26 mouse cellular contexts compared by ENCODE assay signal in the genomic region with DNA sequence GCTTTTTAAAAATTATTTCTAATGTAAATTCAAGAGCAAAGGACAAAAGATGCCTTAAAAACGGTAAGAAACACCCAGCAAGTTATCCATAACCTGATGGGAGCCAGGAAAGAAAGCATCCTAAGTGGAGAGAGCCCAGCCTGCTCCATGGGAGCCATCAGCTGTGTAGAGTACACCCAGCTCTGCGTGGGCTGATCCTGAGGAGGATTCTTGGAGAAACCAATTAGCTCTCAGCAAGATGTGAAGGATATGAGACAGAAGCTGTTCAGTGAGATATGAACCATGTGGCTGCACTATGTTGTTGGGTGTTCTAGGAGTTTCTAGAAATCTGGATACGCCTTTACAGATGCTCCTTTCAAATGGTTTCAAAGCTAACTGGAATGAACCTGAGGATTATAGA. TPM values are rescaled to one million over a fixed set of nuclear protein-coding genes. Genes with fewer than 3 reads are reported as not detected.
A peak's percentile ranks its signal among the peaks of the same experiment; 100 is the strongest.
DNase-seq lines count a peak whose midpoint lies in the region; ATAC-seq and TF ChIP-seq lines count a peak whose summit lies in the region.
"Had no signal": no experiment of that assay in that cellular context is flagged by ENCODE, and none has a peak within 500 bp of the region (broad histone marks: within the 10 kb centered on the region; RNA-seq: fewer than 3 reads in every experiment).

No protein-coding gene starts in this region.

- no peaks in the 10 kb centered on the region for H3K9me3 ChIP-seq in liver, postnatal 0 days (ENCODE audit: low read length)
- H3K9me3 ChIP-seq: embryonic facial prominence, embryonic 15.5 days; forebrain, embryonic 10.5 days; hindbrain, embryonic 15.5 days; lung, embryonic 15.5 days; neural tube, embryonic 13.5 days had no signal

- no peak for TF ChIP-seq EP300 in liver, postnatal 0 days (IDR thresholded peaks at IDR 0.05; ENCODE audit: low read depth)

- ATAC-seq in liver, postnatal 0 days, result no peak
- no peak for ATAC-seq in erythroblast, adult 5-6 weeks (replicated peaks; ENCODE audit: low FRiP score, poor library complexity, severe bottlenecking)
- ATAC-seq: CD4-positive, CD25-positive, alpha-beta regulatory T cell, adult 4 months; forebrain, embryonic 16.5 days; midbrain, embryonic 16.5 days had no signal

- H3K4me2 ChIP-seq in liver, postnatal 0 days (ENCODE audit: low read depth, low read length), result no peak overlapping the region
- H3K4me2 ChIP-seq: embryonic facial prominence, embryonic 15.5 days; heart, embryonic 11.5 days; hindbrain, embryonic 15.5 days; lung, embryonic 15.5 days; neural tube, embryonic 13.5 days had no signal

- H3K36me3 ChIP-seq in liver, postnatal 0 days (replicated peaks; ENCODE audit: insufficient read depth, low read length), result no peaks in the 10 kb centered on the region

- no peaks in the 10 kb centered on the region for H3K4me1 ChIP-seq in liver, postnatal 0 days (ENCODE audit: insufficient read depth)
- H3K4me1 ChIP-seq: forebrain, embryonic 10.5 days; hindbrain, embryonic 15.5 days; lung, embryonic 15.5 days; neural tube, embryonic 13.5 days had no signal

- peak; percentile 68 for DNase-seq in heart, adult 11 months
- no peak for DNase-seq in heart, adult 8-10 months (ENCODE audit: low spot score)
- peak; percentile 74 for DNase-seq in brain, adult 2 months (ENCODE audit: low read depth, low spot score)
- peak; percentile 34 to 50 for DNase-seq in layer of hippocampus, postnatal 36 days
- peak; percentile 39 to 55 for DNase-seq in right cerebral cortex, postnatal 10 days (ENCODE audit: low spot score in 2 of 2)
- DNase-seq in cerebellum, postnatal 25 days, result no peak
- DNase-seq in liver, postnatal 0 days, result no peak
- DNase-seq: adrenal gland, postnatal 25 days; cerebellum, adult 9-10 months; gastrocnemius, adult 2 months; kidney, adult 9 months; kidney, postnatal 25 days; lung, postnatal 36 days; thymus, postnatal 25 days had no signal

- no peaks in the 10 kb centered on the region for H3K27me3 ChIP-seq in liver, postnatal 0 days (ENCODE audit: insufficient read depth, low read length)
- H3K27me3 ChIP-seq: embryonic facial prominence, embryonic 15.5 days; hindbrain, embryonic 15.5 days; lung, embryonic 15.5 days; neural tube, embryonic 13.5 days had no signal

- WGBS in liver, postnatal 0 days (ENCODE audit: insufficient replicate concordance), result 61% methylated on average over 3 of the region's 3 CpGs

- no peak overlapping the region for H3K9ac ChIP-seq in liver, postnatal 0 days (replicated peaks)
- H3K9ac ChIP-seq: embryonic facial prominence, embryonic 15.5 days; hindbrain, embryonic 15.5 days; liver, embryonic 14.5 days; lung, embryonic 15.5 days; neural tube, embryonic 13.5 days had no signal

- TF ChIP-seq CTCF in liver, postnatal 0 days (IDR thresholded peaks at IDR 0.05; ENCODE audit: low read depth), result no peak

- no peak overlapping the region for H3K4me3 ChIP-seq in liver, postnatal 0 days (ENCODE audit: low read depth, low read length)
- H3K4me3 ChIP-seq: embryonic facial prominence, embryonic 15.5 days; forebrain, embryonic 10.5 days; gastrocnemius, adult 2 months; hindbrain, embryonic 15.5 days; lung, embryonic 15.5 days; myocyte; neural tube, embryonic 13.5 days had no signal

- H3K27ac ChIP-seq in liver, postnatal 0 days (ENCODE audit: low read depth), result no peak overlapping the region
- H3K27ac ChIP-seq: embryonic facial prominence, embryonic 15.5 days; forebrain, embryonic 10.5 days; hindbrain, embryonic 15.5 days; liver, embryonic 14.5 days; lung, embryonic 15.5 days; neural tube, embryonic 13.5 days had no signal

RNA-seq across cellular contexts. Expression of a gene that starts 58.7 kb away (rescaled TPM):
- 10 to 100 TPM; 29.6 to 32.2 (median 30.4) TPM for total RNA-seq in heart, adult 8-10 months (2022)
- 10 to 100 TPM; 28.8 to 32.2 TPM for total RNA-seq in layer of hippocampus, postnatal 36 days (2021)
- polyA plus RNA-seq in liver, postnatal 0 days (2015; fragmentation: Nextera tagmentation; extraction: Ambion mirVana), result 60.2 and 66.0 TPM in 2 replicates
- total RNA-seq in erythroblast, adult 5-6 weeks (2015; ENCODE audit: low replicate concordance), result 37.2 and 67.4 TPM in 2 replicates
- total RNA-seq in erythroblast, adult 5-6 weeks (2017; ENCODE audit: low replicate concordance), result 39.2 and 80.6 TPM in 2 replicates

Comparison
In these comparisons a context has a peak if more than half of its experiments do, and no peak if none do; other contexts are left out.
1. DNase-seq: peak in heart, adult 11 months (single experiment), brain, adult 2 months (single experiment), layer of hippocampus, postnatal 36 days (2 of 2) and right cerebral cortex, postnatal 10 days (2 of 2); none in heart, adult 8-10 months (single experiment), cerebellum, postnatal 25 days (0 of 2) and liver, postnatal 0 days (single experiment).